Mouse (Mus musculus) cerebellum, postnatal 25 days (tissue): ENCODE data around the gene Ccdc13.

Source experiments
- DNase-seq, 2 experiments: peaks; one replicate each; pipeline ENCODE4 v3.0.0; 2021; ENCODE audit warnings: mixed read lengths in 2 of 2

Ccdc13 gene

GRCm38 (mm10) chr9:121798887-121799520 lies 40.3 kb downstream of the Ccdc13 start:
- DNase-seq: no peak

GRCm38 (mm10) chr9:121797722-121798121 lies 41.5 kb downstream of the Ccdc13 start:
- DNase-seq: no peak

DNA sequence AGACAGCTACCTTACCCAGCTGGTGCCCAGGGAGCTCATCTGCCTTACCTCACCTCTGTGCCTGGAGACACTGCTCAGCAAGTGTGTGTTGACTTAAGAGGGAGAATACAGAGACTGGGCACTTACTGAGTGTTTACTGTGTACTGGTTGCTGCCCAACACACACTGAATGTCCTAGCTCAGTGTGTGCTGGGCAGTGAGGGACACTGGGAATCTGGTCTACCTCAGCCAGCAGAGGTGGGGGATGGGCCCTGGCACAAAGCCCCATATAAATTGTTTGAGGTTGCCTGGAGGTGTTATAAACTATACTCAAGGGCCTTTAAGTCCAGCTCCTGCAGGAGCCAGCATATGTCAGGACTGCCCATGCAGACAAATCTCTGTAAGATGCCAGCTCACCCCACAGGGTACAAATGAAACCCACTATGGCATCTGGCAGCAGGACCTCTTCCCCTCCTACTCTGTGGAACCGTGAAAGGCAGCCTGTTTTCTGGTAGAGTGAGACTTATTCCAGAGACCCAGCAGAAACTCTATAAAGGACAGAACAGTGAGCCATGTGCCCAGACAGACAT lies 44.2 kb downstream of the Ccdc13 start:
- peak in 1 of 2 experiments; percentile 52 for DNase-seq

GRCm38 (mm10) chr9:121791757-121792521 lies 47.3 kb downstream of the Ccdc13 start, which contains the start of gene Hhatl:
Gene Hhatl, minus strand, starts transcription at chr9:121792507.
- peak in 1 of 2 experiments; percentile 28 for DNase-seq

GRCm38 (mm10) chr9:121791206-121791605 lies 48.1 kb downstream of the Ccdc13 start:
- peak; percentile 36 to 71 for DNase-seq

DNA sequence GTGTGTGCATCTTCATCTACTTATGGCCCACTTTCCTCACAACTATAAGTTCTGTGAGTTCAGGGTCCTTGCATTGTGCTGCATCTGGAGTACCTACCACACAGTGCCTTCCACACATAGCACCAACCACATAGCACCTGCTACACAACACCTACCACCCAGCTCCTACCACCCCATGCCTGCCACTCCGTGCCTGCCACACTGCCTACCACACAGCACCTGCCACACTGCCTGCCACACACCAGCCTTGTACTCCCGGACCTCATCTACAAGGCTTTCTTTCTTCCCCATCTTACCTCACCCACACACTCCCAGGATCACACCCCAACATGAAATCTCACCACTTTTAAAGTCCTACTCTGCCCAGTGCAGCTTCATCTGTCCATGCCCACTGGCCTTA lies 52.9 kb downstream of the Ccdc13 start:
- no peak for DNase-seq

DNA sequence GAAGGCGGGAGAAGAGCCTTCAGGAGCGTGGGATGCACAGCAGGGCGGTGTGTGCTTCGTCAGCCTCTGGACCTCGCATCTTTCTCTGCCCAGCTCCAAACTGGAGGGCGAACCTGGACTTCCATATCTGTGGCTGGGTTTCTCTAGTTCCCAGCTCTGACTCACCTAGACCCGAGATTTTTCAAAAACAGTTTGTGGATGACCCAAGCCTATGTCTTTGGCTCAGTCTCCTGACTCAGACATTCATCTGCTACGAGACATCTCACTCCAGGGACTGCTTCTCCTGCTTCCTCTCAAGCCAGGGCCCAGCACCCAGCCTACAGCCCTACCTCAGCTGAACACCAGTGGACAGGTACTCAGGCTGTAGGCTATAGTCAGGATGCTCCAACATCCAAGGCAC lies 54.0 kb downstream of the Ccdc13 start:
- DNase-seq: no peak

DNA sequence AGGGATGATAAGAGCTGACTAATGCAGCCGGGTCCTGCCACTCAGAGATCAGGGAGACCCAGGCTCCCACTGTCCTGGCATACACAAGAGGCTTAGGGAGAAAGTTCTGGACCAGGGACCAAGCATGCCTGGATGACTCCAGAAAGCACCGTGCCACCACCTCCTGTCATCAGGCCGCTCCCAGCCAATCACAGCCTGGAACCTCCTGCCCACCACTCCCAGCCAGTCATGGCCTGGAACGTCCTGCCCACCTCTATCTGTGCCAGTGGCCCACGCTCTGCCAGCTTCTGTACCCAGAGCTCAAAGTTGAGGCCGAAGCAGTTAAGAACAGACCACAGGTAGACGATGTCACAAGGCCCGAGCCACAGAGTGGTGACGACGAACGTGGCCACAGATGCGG lies 54.5 kb downstream of the Ccdc13 start:
- no peak for DNase-seq

DNA sequence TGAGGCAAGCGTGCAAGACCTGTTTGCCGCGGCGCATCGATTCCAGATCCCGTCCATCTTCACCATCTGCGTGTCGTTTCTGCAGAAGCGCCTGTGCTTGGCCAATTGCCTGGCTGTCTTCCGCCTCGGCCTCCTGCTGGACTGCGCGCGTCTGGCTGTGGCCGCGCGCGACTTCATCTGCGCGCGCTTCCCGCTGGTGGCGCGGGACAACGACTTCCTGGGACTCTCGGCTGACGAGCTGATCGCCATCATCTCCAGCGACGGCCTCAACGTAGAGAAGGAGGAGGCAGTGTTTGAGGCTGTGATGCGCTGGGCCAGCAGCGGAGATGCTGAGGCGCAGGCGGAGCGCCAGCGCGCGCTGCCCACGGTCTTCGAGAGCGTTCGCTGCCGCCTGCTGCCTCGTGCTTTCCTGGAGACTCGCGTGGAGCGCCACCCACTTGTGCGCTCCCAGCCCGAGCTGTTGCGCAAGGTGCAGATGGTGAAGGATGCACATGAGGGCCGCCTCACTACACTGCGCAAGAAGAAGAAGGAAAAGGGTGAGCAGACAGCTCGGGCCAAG lies 61.1 kb downstream of the Ccdc13 start:
- peak in 1 of 2 experiments; percentile 44 for DNase-seq

- no peak for DNase-seq
Measured at GRCm38 (mm10) chr9:121777484-121778065, 61.7 kb downstream of the Ccdc13 start, which contains the start of gene Klhl40. Gene Klhl40, plus strand, starts transcription at chr9:121777607.

DNA sequence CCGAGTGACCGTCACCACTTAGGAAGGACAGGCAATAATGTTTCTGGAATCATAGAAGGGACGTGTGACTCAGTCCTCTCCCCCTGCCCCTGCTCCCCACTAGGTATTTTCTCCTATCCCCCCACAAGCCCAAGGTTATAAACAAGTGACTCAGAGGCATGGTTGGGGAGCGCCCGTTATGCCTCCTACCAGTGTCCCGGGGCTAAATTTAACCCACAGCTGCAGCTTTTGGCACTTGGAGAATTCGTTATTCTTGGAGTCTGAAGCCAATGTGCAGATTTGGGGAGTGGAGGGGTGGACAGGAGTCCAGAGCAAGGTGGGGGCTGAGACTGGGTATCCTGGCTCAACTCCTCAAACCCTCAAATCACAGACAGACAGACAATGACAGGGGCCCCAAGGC lies 62.8 kb downstream of the Ccdc13 start:
- no peak for DNase-seq

DNA sequence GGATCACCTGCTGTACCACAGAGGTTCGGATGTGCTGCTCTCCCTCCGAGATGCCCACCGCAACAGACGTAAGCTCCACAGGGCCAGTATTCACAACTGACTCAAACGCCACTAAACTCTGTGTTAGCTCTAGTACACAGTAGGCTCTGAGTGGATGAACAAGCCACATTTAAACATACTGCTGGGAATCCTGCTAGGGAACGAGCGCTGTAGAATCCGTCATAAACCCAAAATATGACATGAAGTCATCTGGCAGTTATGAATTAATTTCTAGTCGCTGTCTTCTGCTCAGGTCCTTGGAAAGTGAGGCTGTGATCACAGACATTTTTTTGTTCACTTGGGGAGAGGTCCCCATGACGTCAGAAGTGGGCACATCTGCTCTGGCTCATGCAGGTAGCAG lies 63.3 kb downstream of the Ccdc13 start:
- no peak for DNase-seq

DNA sequence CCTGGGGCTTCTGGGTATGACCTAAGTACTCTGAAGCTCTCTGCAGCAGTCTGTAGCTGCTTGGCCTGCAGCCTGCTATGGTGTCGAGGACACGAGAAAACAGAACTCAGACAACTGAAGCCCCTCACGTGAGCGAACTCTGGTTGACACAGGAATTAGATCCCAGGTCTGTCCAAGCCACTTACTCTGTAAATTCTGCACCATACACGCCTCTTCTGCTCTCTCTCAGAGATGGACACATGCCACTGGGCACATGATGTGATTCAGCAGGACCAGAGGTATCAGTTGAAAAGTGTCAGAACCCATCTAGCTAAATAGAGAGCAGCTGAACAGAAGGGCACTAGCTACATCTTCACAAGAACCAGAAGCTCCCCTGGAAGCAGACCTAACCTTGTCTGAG lies 66.8 kb downstream of the Ccdc13 start:
- DNase-seq: no peak

DNA sequence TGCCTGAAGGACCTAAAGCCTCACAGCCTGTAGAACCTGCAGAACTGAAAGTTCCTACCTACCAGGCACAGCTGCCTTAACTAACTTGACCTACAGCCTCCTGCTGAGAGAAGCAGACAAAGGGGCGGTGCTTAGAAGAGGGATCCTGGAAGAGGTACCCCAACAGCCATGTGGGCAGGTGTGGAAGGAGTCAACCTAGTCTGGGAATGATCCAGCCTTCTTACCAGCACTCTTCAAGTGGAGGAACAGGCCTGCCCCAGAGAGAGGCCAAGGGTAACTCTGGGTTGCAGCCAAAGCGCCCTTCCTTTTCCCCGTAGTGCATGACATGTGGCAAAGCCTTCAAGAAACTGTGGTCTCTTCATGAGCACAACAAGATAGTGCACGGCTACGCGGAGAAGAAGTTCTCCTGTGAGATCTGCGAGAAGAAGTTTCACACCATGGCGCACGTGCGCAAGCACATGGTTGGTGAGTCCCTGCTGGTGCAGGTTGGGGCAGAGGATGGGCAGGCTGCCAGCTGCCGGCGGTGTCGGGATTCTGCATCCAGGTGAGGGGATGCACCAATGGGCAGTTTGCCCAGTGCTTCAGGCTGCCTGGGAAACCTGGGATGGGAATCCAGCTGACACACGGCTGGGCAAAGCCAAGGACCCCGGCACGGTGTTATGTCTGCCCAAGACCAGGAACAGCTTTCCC lies 74.0 kb downstream of the Ccdc13 start:
- DNase-seq: peak in 1 of 2 experiments; percentile 59

DNA sequence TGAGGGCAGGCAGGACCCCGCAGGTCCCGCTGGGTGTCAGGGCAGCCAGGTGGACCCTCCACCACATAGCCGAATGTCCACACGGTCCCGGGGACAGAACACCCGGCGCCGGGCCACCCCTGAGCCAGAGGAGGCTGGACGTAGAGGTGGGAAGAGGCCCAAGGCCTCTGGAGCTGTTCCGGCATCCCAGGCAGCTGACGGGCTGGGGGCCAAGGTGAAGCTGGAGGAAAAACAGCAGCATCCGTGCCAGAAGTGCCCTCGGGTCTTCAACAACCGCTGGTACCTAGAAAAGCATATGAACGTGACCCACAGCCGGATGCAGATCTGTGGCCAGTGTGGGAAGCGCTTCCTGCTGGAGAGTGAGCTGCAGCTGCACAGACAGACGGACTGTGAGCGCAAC lies 75.5 kb downstream of the Ccdc13 start:
- peak in 1 of 2 experiments; percentile 34 for DNase-seq

GRCm38 (mm10) chr9:121762761-121763160 lies 76.5 kb downstream of the Ccdc13 start:
- DNase-seq: peak in 1 of 2 experiments; percentile 24

GRCm38 (mm10) chr9:121762248-121762647 lies 77.0 kb downstream of the Ccdc13 start:
- DNase-seq: peak in 1 of 2 experiments; percentile 17

DNA sequence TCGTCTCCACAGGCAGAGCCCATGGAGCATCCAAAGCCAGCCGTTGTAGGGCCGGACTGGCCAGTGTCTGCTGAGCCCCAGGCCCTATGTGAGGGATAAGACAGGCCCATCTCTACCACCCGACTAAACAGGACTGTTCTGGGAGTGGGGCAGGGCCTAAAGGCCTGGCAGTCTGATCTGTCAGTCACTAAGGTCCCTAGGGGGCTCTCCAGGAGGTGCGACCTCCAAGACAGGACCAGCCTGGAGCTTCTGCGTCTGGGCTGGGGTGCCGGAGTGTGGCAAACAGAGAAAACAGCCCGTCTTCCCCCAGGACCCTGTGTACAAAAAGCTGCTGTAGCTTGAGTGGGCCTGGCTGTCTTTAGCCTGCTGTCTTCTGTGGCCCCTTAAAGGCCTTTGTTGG lies 77.5 kb downstream of the Ccdc13 start:
- peak in 1 of 2 experiments; percentile 13 for DNase-seq

DNA sequence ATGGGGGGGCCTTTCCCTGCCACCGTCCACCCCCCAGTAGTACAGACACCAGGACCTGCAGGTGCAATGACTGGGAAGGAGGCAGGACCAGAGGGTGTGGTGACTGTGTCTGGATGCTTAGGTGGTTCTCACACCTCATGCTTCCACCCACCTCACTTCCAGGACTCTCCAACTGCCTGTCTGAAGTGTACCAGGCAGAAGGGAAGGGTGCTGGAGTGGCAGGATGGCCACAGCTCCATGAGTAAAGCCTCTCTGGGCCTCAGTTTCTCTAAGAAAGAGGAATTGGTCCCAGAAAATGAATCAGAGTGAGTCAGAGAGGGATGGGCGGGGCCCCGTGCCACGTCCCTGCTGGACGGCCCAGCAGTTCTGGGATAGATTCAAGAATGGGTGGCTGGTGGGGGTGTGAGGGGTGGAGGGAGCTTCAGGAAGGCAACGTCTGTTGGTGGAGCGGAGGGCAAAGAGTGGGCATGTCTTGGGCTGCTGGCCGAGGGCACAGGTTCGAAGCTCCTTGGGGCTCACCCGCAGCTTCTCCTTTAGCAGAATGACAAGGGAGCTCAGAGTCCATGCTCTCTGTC lies 78.1 kb downstream of the Ccdc13 start:
- peak in 1 of 2 experiments; percentile 15 for DNase-seq

DNA sequence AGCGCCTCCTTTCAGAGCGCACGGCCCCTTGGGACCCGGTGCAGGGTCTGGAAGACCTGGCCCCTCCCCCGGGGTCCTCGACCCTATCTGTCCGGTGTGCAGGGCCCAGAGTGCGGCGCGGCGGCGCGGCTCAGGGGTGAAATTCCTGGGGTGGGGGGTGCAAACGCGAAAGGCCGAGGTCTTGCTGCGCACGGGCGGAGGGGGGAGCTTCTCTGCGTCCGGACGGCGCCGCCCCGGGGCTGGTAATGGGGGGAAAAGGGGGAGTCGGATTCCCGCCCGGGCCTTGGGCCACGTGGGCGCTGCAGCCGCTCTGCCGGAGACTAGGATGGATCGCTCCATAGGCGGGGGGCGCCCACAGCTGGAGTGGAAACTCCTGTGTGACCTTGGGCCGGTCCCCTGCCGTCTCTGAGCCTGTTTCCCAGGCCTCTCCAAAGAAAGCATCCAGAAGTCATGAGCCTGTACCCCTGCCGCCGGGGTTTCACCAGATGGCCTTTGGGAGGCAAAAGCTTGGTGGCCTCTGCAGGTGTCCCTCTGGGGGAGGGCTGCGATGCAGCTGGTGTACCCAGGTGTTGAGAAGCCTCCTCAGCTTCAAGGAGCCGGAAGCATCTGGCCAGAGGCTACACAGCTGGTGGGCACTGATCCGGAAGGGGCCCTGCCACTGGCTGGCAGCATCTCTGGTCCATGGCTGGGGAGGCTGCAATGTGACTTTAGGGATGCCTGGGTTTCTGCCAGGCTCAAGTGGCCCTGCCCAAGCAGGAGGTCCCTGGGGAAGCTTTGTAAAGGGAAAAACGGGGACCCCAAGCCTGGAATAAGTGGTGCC lies 78.8 kb downstream of the Ccdc13 start:
- DNase-seq: peak; percentile 50 to 66
